Mouse (Mus musculus) layer of hippocampus, adult 11-12 months (tissue): ENCODE results near the gene Loxl1.

Source experiments
- DNase-seq: peaks from one replicate; pipeline ENCODE4 v3.0.0; 2022; ENCODE audit warnings: low spot score

The Loxl1 gene

GRCm38 (mm10) chr9:58312944-58313359 is at the start of gene Loxl1:
Gene Loxl1, minus strand, starts transcription at chr9:58313186.
- DNase-seq: peak; percentile 36

- DNase-seq: no peak
Observed at GRCm38 (mm10) chr9:58361956-58362355, 49.0 kb upstream of the Loxl1 start.

GRCm38 (mm10) chr9:58361373-58361772 is 48.4 kb upstream of the Loxl1 start:
- no peak for DNase-seq

GRCm38 (mm10) chr9:58355262-58356050 is 42.5 kb upstream of the Loxl1 start:
- DNase-seq: no peak

GRCm38 (mm10) chr9:58354701-58355100 is 41.7 kb upstream of the Loxl1 start:
- DNase-seq: no peak

- DNase-seq: no peak
Observed at GRCm38 (mm10) chr9:58353224-58353623, 40.2 kb upstream of the Loxl1 start.

GRCm38 (mm10) chr9:58347795-58348194 is 34.8 kb upstream of the Loxl1 start:
- no peak for DNase-seq

GRCm38 (mm10) chr9:58346498-58346897 is 33.5 kb upstream of the Loxl1 start:
- no peak for DNase-seq

GRCm38 (mm10) chr9:58345963-58346362 is 33.0 kb upstream of the Loxl1 start:
- DNase-seq: no peak

- DNase-seq: no peak
Observed at GRCm38 (mm10) chr9:58341795-58342194, 28.8 kb upstream of the Loxl1 start.

- no peak for DNase-seq
Observed at GRCm38 (mm10) chr9:58336650-58337281, 23.8 kb upstream of the Loxl1 start.

GRCm38 (mm10) chr9:58331276-58331675 is 18.3 kb upstream of the Loxl1 start:
- no peak for DNase-seq

- DNase-seq: peak; percentile 74
Observed at GRCm38 (mm10) chr9:58330293-58330692, 17.3 kb upstream of the Loxl1 start.

- no peak for DNase-seq
Observed at GRCm38 (mm10) chr9:58327382-58327781, 14.4 kb upstream of the Loxl1 start.

GRCm38 (mm10) chr9:58326477-58327180 is 13.6 kb upstream of the Loxl1 start:
- DNase-seq: no peak

GRCm38 (mm10) chr9:58321681-58322080 is 8.7 kb upstream of the Loxl1 start:
- no peak for DNase-seq

GRCm38 (mm10) chr9:58318317-58318716 is 5.3 kb upstream of the Loxl1 start:
- no peak for DNase-seq

GRCm38 (mm10) chr9:58317381-58317780 is 4.4 kb upstream of the Loxl1 start:
- no peak for DNase-seq

GRCm38 (mm10) chr9:58316784-58317183 is 3.8 kb upstream of the Loxl1 start:
- no peak for DNase-seq

GRCm38 (mm10) chr9:58315850-58316249 is 2.9 kb upstream of the Loxl1 start:
- no peak for DNase-seq

GRCm38 (mm10) chr9:58314682-58315360 is 1.8 kb upstream of the Loxl1 start:
- DNase-seq: no peak

- no peak for DNase-seq
Observed at GRCm38 (mm10) chr9:58312196-58312943, 616 bp downstream of the Loxl1 start.
